Mouse (Mus musculus) midbrain, embryonic 14.5 days (tissue): ENCODE measurements around the gene Cryba2. TPM values are rescaled to one million over a fixed set of nuclear protein-coding genes. Genes with fewer than 3 reads are reported as not detected.

Source experiments
- microRNA counts: library from miRNA; unstranded; fragments of <30 nt; microRNA quantifications from one replicate; lab custom pipeline; 2016
- microRNA-seq: library from miRNA; unstranded; fragments of <30 nt; microRNA quantifications from one replicate; pipeline ENCODE4, GENCODE M21; 2016
- polyA plus RNA-seq: library from polyadenylated mRNA; unstranded; fragments of >200 nt; fragmentation: Nextera tagmentation; extraction: Ambion mirVana; gene quantifications from 2 replicates; pipeline ENCODE4 v1.2.1, GENCODE M21; 2014

Gene Cryba2
- polyA plus RNA-seq, 1 experiment from 2014 or later, result not detected

MicroRNA genes within 50 kb of the gene (microRNA counts, 519-probe panel; counts per million panel counts)
- microRNA mmu-miR-375 (lab: Ali Mortazavi, UCI), result not detected

Small RNAs within 50 kb of the gene (microRNA-seq; reads per million reads assigned to microRNA genes)
- gene Mir375, result 453 reads per million, percentile 72 among the genes with 10 or more reads in this experiment

Other genes with a start within 250 kb of the Cryba2 start
- gene Ttll4, start 231.4 kb downstream of the Cryba2 start, polyA plus RNA-seq, result 10.4 and 20.1 TPM in 2 replicates
- gene Cyp27a1, start 179.6 kb downstream of the Cryba2 start, polyA plus RNA-seq, result 0.53 and 2.1 TPM in 2 replicates
- not detected in 2 replicates for gene Prkag3, start 143.9 kb downstream of the Cryba2 start, polyA plus RNA-seq
- gene Wnt6, start 121.3 kb downstream of the Cryba2 start, polyA plus RNA-seq, result 2.7 TPM in 1 of 2 replicates, not detected in the other
- 0.11 and 0.36 TPM in 2 replicates for gene Wnt10a, start 101.6 kb downstream of the Cryba2 start, polyA plus RNA-seq
- gene Cdk5r2, start 38.2 kb downstream of the Cryba2 start, polyA plus RNA-seq, result 16.5 and 29.9 TPM in 2 replicates
- 3.0 and 3.3 TPM in 2 replicates for gene Fev, start 7.7 kb downstream of the Cryba2 start, polyA plus RNA-seq
- gene Cfap65, start 42.5 kb upstream of the Cryba2 start, polyA plus RNA-seq, result 0.13 and 0.34 TPM in 2 replicates
- 0.16 TPM in 1 of 2 replicates, not detected in the other for gene Ihh, start 58.5 kb upstream of the Cryba2 start, polyA plus RNA-seq
- gene Nhej1, start 232.1 kb upstream of the Cryba2 start, polyA plus RNA-seq, result 6.9 and 7.7 TPM in 2 replicates
- gene Slc23a3, start 240.7 kb upstream of the Cryba2 start, polyA plus RNA-seq, result not detected in 2 replicates
- gene Cnppd1, start 249.6 kb upstream of the Cryba2 start, polyA plus RNA-seq, result 48.8 and 52.5 TPM in 2 replicates
- 126 and 133 TPM in 2 replicates for gene Retreg2, start 249.6 kb upstream of the Cryba2 start, polyA plus RNA-seq